Mouse (Mus musculus): ENCODE data around the gene C87436.

DNA sequence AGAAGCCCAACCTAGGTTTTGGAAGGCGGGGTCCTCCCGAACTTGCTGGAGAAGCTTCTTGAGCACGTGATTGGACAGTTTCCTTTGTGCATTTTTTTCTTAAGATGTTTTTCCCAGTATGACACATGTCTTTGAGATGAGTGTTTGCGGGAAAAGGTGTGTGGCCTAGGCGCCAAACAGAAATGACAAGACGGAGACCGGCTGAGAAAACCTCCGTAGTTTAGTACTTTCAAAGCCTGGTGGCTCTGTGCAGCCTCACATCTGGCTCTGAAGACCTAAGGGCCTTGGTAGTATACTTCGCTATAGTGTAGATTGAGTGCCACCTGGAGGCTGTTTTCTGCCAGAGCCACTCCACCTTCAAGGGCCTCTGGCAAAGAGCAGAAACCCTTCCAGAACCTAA is 37.2 kb upstream of the C87436 start:
- peak; percentile 48 for TF ChIP-seq CTCF (conservative IDR thresholded peaks at IDR 0.05; ENCODE audit: low read length)
- TF ChIP-seq POU5F1 (IDR thresholded peaks at IDR 0.05; ENCODE audit: borderline replicate concordance, low read length) = no peak
- TF ChIP-seq NANOG (IDR thresholded peaks at IDR 0.05; ENCODE audit: borderline replicate concordance, low read length) = no peak
